Mouse (Mus musculus): ENCODE measurements around the gene Ralgapa2. TPM values are rescaled to one million over a fixed set of nuclear protein-coding genes. Genes with fewer than 3 reads are reported as not detected.

The Ralgapa2 gene
- total and polyA plus RNA-seq, 2 experiments from 2014 or later, result 9.5 to 29.0 TPM

DNA sequence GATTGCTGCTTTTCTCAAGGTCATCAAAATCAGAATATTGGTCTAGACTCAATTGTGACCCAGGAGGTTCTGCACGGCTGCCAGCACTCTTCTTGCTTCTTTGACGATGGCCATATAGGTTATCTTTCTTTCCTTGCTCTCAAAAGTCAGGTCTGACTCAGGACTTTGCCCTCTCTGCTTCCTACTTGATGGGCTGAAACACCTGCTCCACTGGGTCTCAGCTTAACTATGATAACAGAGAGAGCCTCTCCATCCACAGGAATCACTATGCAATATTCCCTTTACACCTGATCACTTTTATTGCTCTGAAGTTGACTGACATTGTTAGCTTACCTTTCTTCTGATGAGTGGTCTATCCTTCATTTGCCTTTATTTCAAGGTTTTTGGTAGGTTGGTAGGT, 191.5 kb downstream of the Ralgapa2 start:
- Histone ChIP-seq H3K27me3 (ENCODE audit: insufficient read depth, low read length) (0 out of 2 replicates have a peak, but pooled peaks cover 4% of the 10 kb centered on the region), H3K4me3 (ENCODE audit: low read length) (no peak overlapping the region), H3K9ac (replicated peaks; ENCODE audit: low read length) (no peak overlapping the region), H3K4me2 (ENCODE audit: low read depth, low read length) (no peak overlapping the region), H3K36me3 (ENCODE audit: insufficient read depth, low read length) (no peaks in the 10 kb centered on the region; the same call in 1 of the 2 replicates), H3K9me3 (ENCODE audit: low read length) (no peaks in the 10 kb centered on the region), H3K4me1 (ENCODE audit: insufficient read depth, low read length) (peaks cover 5% of the 10 kb centered on the region), H3K27ac (no peak overlapping the region)
- no peak for TF ChIP-seq CTCF (IDR thresholded peaks at IDR 0.05; ENCODE audit: low read depth)
- 93% methylated on average over 2 of the region's 2 CpGs for WGBS
- DNase-seq (ENCODE audit: low spot score) (no peak), ATAC-seq (no peak)

DNA sequence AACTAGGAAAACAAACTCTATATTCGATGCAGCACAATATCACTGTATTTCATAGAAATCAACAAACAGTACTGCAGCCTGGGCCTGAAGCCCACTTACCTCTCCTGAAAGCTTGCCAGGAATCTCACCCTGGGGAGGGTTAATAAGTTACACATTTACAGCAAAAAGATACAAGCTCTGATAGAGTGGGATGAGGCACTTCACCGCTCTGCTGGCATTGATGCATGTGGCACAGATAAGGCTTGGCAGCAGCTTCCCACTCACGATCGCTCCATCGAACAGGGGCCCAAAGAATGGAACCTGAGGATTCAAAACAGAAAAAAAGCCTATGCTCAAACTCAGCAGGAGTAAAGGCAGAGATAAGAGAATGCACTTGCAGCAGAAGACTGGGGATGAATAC, 197.4 kb downstream of the Ralgapa2 start:
- ATAC-seq (no peak), DNase-seq (ENCODE audit: low spot score) (no peak)
- H3K9ac ChIP-seq (replicated peaks; ENCODE audit: low read length), result no peak overlapping the region
- WGBS, result 50% methylated on average over 5 of the region's 5 CpGs
- no peaks in the 10 kb centered on the region for H3K9me3 ChIP-seq (ENCODE audit: low read length)
- no peaks in the 10 kb centered on the region; the same call in 1 of the 2 replicates for H3K36me3 ChIP-seq (ENCODE audit: insufficient read depth, low read length)
- no peak for TF ChIP-seq CTCF (IDR thresholded peaks at IDR 0.05; ENCODE audit: low read depth)
- H3K4me1 ChIP-seq (ENCODE audit: insufficient read depth, low read length), result peaks cover 4% of the 10 kb centered on the region; the same call in 1 of the 2 replicates
- no peak overlapping the region for H3K4me3 ChIP-seq (ENCODE audit: low read length)
- H3K4me2 ChIP-seq (ENCODE audit: low read depth, low read length), result no peak overlapping the region
- H3K27me3 ChIP-seq (ENCODE audit: insufficient read depth, low read length), result no peaks in the 10 kb centered on the region
- no peak overlapping the region for H3K27ac ChIP-seq

DNA sequence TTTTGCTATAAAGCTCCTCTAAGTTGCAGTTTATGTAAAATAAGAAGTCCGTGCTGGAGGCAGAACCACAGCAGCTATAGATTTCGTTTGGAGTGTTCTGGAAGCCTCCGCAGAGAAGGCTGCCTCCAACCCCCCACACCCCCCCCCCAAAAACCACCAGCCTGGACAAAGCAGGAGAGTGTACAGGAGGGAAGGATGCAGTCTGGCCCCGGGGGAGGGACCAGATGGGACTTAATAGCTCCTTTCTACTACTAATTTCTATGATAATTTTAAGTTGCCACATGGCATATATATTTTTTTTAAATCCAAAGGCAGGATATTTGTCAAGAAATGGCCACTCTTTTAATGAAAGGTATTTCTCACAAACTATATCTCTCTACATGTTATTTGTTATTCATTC, 198.3 kb downstream of the Ralgapa2 start:
- no peaks in the 10 kb centered on the region for H3K27me3 ChIP-seq (ENCODE audit: insufficient read depth, low read length)
- H3K4me2 ChIP-seq (ENCODE audit: low read depth, low read length), result no peak overlapping the region
- no peaks in the 10 kb centered on the region for H3K36me3 ChIP-seq (ENCODE audit: insufficient read depth, low read length)
- peaks cover 4% of the 10 kb centered on the region; the same call in 1 of the 2 replicates for H3K4me1 ChIP-seq (ENCODE audit: insufficient read depth, low read length)
- no peak overlapping the region for H3K4me3 ChIP-seq (ENCODE audit: low read length)
- DNase-seq (ENCODE audit: low spot score) (no peak), ATAC-seq (no peak)
- no peak overlapping the region for H3K27ac ChIP-seq
- no peak overlapping the region for H3K9ac ChIP-seq (replicated peaks; ENCODE audit: low read length)
- H3K9me3 ChIP-seq (ENCODE audit: low read length), result no peaks in the 10 kb centered on the region
- 49% methylated on average over 4 of the region's 4 CpGs for WGBS
- no peak for TF ChIP-seq CTCF (IDR thresholded peaks at IDR 0.05; ENCODE audit: low read depth)

DNA sequence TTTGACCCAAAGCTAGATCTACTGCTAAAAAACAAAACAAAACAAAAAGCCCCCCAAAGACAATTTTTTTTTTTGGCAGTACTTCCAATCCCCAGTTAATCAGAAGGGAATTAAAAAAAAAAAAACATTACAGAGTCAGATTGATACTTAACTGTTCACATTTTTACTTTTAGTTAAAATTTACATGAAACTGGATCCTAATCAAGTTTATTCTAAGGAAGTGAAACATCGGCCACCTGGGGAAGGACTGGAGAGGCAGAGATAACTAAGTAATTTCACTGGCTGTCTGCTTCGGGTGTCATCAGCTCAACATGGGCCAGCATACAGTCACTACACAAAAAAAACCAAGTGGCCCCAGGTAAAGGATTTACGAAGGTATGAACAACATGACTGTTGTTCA, 201.4 kb downstream of the Ralgapa2 start:
- Histone ChIP-seq H3K4me3 (ENCODE audit: low read length) (no peak overlapping the region), H3K27ac (no peak overlapping the region), H3K27me3 (ENCODE audit: insufficient read depth, low read length) (no peaks in the 10 kb centered on the region), H3K9ac (replicated peaks; ENCODE audit: low read length) (no peak overlapping the region), H3K4me2 (ENCODE audit: low read depth, low read length) (no peak overlapping the region), H3K9me3 (ENCODE audit: low read length) (no peaks in the 10 kb centered on the region), H3K4me1 (ENCODE audit: insufficient read depth, low read length) (peaks cover 4% of the 10 kb centered on the region; the same call in 1 of the 2 replicates), H3K36me3 (ENCODE audit: insufficient read depth, low read length) (no peaks in the 10 kb centered on the region)
- WGBS, result 87% methylated on average over 3 of the region's 3 CpGs
- DNase-seq (ENCODE audit: low spot score), result no peak
- TF ChIP-seq CTCF (IDR thresholded peaks at IDR 0.05; ENCODE audit: low read depth), result no peak
- ATAC-seq, result no peak

- no peak overlapping the region for H3K9ac ChIP-seq (replicated peaks; ENCODE audit: low read length)
- ATAC-seq (peak; percentile 85), DNase-seq (ENCODE audit: low spot score) (peak; percentile 74)
- no peaks in the 10 kb centered on the region for H3K27me3 ChIP-seq (ENCODE audit: insufficient read depth, low read length)
- no peak overlapping the region for H3K4me2 ChIP-seq (ENCODE audit: low read depth, low read length)
- 45% methylated on average over 6 of the region's 6 CpGs for WGBS
- no peaks in the 10 kb centered on the region for H3K36me3 ChIP-seq (ENCODE audit: insufficient read depth, low read length)
- no peak overlapping the region for H3K4me3 ChIP-seq (ENCODE audit: low read length)
- H3K9me3 ChIP-seq (ENCODE audit: low read length), result no peaks in the 10 kb centered on the region
- peaks cover 4% of the 10 kb centered on the region; the same call in 1 of the 2 replicates for H3K4me1 ChIP-seq (ENCODE audit: insufficient read depth, low read length)
- H3K27ac ChIP-seq, result no peak overlapping the region; the same call in 1 of the 2 replicates
- peak; percentile 38 for TF ChIP-seq CTCF (IDR thresholded peaks at IDR 0.05; ENCODE audit: low read depth)
These were observed 201.9 kb downstream of the Ralgapa2 start for GRCm38 (mm10) chr2:146310291-146310690.

- Histone ChIP-seq H3K4me1 (ENCODE audit: insufficient read depth, low read length) (peaks cover 4% of the 10 kb centered on the region; the same call in 1 of the 2 replicates), H3K4me3 (ENCODE audit: low read length) (no peak overlapping the region), H3K27me3 (ENCODE audit: insufficient read depth, low read length) (no peaks in the 10 kb centered on the region), H3K36me3 (ENCODE audit: insufficient read depth, low read length) (no peaks in the 10 kb centered on the region), H3K9me3 (ENCODE audit: low read length) (no peaks in the 10 kb centered on the region), H3K4me2 (ENCODE audit: low read depth, low read length) (no peak overlapping the region), H3K27ac (no peak overlapping the region; the same call in 1 of the 2 replicates), H3K9ac (replicated peaks; ENCODE audit: low read length) (no peak overlapping the region)
- ATAC-seq (no peak), DNase-seq (ENCODE audit: low spot score) (no peak)
- no peak for TF ChIP-seq CTCF (IDR thresholded peaks at IDR 0.05; ENCODE audit: low read depth)
- WGBS, result 70% methylated on average over 2 of the region's 2 CpGs
These were observed 202.7 kb downstream of the Ralgapa2 start for GRCm38 (mm10) chr2:146309413-146309812.

DNA sequence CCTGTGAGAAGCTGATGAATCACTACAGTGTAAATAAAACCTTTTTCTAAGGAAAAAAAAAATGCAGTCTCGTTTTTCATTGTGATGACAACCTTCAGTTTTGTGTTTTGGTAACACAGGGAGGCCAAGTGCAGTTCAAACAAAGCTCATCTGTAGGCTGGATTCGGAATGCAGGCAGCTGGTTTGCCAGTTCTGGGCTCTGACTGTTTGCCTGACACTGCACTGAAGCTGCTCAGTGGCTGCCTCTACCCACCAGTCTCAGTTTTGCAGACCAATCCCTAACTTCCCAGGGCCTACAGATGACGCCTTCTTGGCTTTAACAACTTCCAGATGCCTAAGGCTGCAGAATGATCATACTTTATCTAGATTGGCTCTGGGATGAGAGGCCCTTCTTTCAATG, 205.1 kb downstream of the Ralgapa2 start:
- no peak overlapping the region for H3K4me2 ChIP-seq (ENCODE audit: low read depth, low read length)
- DNase-seq (ENCODE audit: low spot score) (no peak), ATAC-seq (no peak)
- no peak for TF ChIP-seq CTCF (IDR thresholded peaks at IDR 0.05; ENCODE audit: low read depth)
- no peaks in the 10 kb centered on the region for H3K27me3 ChIP-seq (ENCODE audit: insufficient read depth, low read length)
- no peak overlapping the region for H3K9ac ChIP-seq (replicated peaks; ENCODE audit: low read length)
- H3K36me3 ChIP-seq (ENCODE audit: insufficient read depth, low read length), result no peaks in the 10 kb centered on the region
- 71% methylated on average over 3 of the region's 3 CpGs for WGBS
- H3K4me1 ChIP-seq (ENCODE audit: insufficient read depth, low read length), result peaks cover 4% of the 10 kb centered on the region; the same call in 1 of the 2 replicates
- no peak overlapping the region for H3K27ac ChIP-seq
- no peaks in the 10 kb centered on the region for H3K9me3 ChIP-seq (ENCODE audit: low read length)
- H3K4me3 ChIP-seq (ENCODE audit: low read length), result no peak overlapping the region

All from hindbrain, postnatal 0 days (tissue).